Mouse (Mus musculus) stomach, embryonic 15.5 days (tissue): ENCODE measurements at regions not wholly inside any gene's neighbourhood (a gene's known extent, or its start where the extent isn't known, plus 50 kb on each side); places are given as distances from the start of the nearest gene placed in this dataset.

ENCODE experiments used
- ATAC-seq: fragments of 200-750 bp; cut with Nextera tagmentation; 2 replicates; pipeline ENCODE4 v1.8.0; 2017; ENCODE audit warnings: low read depth, moderate number of reproducible peaks, moderate TSS enrichment; ENCODE audit not compliant: insufficient read depth, low FRiP score
- H3K27ac ChIP-seq: fragments of 300-500 bp; sonication (generic); 2 replicates; pipeline ENCODE4 v1.5.1; 2015; ENCODE audit warnings: mild to moderate bottlenecking, inconsistent platforms
- H3K27me3 ChIP-seq: fragments of 300-500 bp; sonication (generic); replicated peaks from 2 replicates; pipeline ENCODE4 v1.6.1; 2015; ENCODE audit warnings: inconsistent platforms
- H3K36me3 ChIP-seq: fragments of 300-500 bp; sonication (generic); 2 replicates; pipeline ENCODE4 v1.6.1; 2015; ENCODE audit warnings: inconsistent platforms
- H3K4me1 ChIP-seq: fragments of 300-500 bp; sonication (generic); 2 replicates; pipeline ENCODE4 v1.6.1; 2015; ENCODE audit warnings: inconsistent platforms
- H3K4me2 ChIP-seq: fragments of 300-500 bp; sonication (generic); 2 replicates; pipeline ENCODE4 v1.6.1; 2015; ENCODE audit warnings: mild to moderate bottlenecking, inconsistent platforms
- H3K4me3 ChIP-seq: fragments of 300-500 bp; sonication (generic); replicated peaks from 2 replicates; pipeline ENCODE4 v1.5.1; 2015; ENCODE audit warnings: inconsistent platforms
- H3K9ac ChIP-seq: fragments of 300-500 bp; sonication (generic); 2 replicates; pipeline ENCODE4 v1.6.1; 2015; ENCODE audit warnings: inconsistent platforms
- H3K9me3 ChIP-seq: fragments of 300-500 bp; sonication (generic); 2 replicates; pipeline ENCODE4 v1.6.1; 2016; ENCODE audit warnings: inconsistent platforms
- WGBS: fragments of 180-500 bp; shearing (Covaris S2); methylation state at CpG from one replicate; pipeline ENCODE4 v1.1.7; 2015; 5-methylcytosine and 5-hydroxymethylcytosine counted together

DNA sequence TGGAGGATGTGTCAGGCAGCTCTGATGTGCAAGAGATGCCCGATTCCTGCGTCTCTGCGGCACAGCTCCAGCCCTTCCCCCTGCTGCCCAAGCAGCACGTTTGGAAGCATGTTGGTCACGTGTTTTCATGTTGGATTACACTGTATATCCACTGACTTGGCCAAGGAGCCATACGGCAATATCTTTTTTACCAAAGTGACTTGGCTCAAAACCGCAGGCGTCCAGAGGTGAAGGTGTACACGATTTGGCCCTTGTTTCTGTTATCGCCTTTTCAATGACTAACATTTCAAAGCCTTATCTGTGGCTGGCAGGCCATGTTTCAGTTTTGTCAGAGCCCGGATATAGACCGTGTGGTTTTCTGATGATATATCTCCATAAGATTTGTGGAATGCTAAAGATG, 173.2 kb downstream of the Tbx18 start:
- no peak overlapping the region for H3K4me2 ChIP-seq
- no peaks in the 10 kb centered on the region for H3K27me3 ChIP-seq
- H3K36me3 ChIP-seq, result no peaks in the 10 kb centered on the region
- WGBS, result 59% methylated on average over 12 of the region's 12 CpGs
- no peak overlapping the region for H3K4me3 ChIP-seq
- H3K9ac ChIP-seq, result no peak overlapping the region
- ATAC-seq, result no peak; the same call in 1 of the 2 replicates
- H3K4me1 ChIP-seq, result no peaks in the 10 kb centered on the region
- no peaks in the 10 kb centered on the region for H3K9me3 ChIP-seq
- no peak overlapping the region for H3K27ac ChIP-seq

DNA sequence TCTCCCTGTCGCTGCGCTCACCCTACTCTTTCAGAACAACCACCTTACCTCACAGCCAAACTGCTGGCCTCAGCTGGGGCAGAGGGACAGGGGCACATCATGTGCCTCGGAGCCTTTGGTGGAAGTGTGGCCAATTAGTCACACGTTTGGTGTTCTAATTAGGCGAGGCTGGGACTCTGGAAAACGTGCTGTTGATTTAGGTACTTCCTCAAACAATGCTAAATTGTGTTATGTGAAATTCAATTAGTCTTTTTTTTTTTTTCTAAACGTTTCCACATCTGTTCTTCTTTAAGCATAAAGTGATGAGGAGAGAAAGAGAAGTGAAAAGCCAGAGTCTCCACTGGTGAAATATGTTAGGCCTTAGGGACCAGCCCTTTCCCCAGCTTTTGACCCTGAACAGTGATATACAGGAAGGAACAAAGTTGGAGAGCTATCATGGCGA, 174.1 kb downstream of the Tbx18 start:
- 18% methylated on average over 8 of the region's 8 CpGs for WGBS
- Histone ChIP-seq H3K4me3 (no peak overlapping the region), H3K27ac (no peak overlapping the region), H3K4me2 (no peak overlapping the region), H3K9ac (no peak overlapping the region), H3K36me3 (no peaks in the 10 kb centered on the region), H3K27me3 (no peaks in the 10 kb centered on the region), H3K4me1 (no peaks in the 10 kb centered on the region), H3K9me3 (no peaks in the 10 kb centered on the region)
- ATAC-seq, result no peak

DNA sequence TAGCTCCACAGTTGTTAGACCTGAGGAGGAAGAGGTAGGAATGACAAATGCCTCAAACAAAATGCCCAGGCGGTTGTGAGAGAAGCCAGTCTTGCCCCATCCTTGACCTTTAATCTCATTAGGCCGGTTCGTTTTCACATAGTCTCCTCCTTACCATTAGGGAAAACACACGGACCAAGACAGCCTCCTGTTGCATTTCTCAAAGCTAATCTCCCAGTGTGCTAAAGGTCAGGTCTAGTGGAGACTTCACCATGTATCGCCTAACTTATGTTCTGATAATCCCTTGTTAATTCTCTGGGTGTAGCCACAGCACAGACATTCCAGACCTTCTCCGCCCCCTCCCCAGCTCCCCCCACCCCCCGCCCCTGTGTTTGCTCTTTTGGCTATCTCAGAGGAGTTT, 174.5 kb downstream of the Tbx18 start:
- H3K36me3 ChIP-seq, result no peaks in the 10 kb centered on the region
- no peak overlapping the region for H3K27ac ChIP-seq
- no peaks in the 10 kb centered on the region for H3K4me1 ChIP-seq
- no peaks in the 10 kb centered on the region for H3K27me3 ChIP-seq
- no peak overlapping the region for H3K4me3 ChIP-seq
- no peaks in the 10 kb centered on the region for H3K9me3 ChIP-seq
- H3K4me2 ChIP-seq, result no peak overlapping the region
- no peak for ATAC-seq
- no peak overlapping the region for H3K9ac ChIP-seq
- WGBS, result 24% methylated on average over 7 of the region's 7 CpGs

DNA sequence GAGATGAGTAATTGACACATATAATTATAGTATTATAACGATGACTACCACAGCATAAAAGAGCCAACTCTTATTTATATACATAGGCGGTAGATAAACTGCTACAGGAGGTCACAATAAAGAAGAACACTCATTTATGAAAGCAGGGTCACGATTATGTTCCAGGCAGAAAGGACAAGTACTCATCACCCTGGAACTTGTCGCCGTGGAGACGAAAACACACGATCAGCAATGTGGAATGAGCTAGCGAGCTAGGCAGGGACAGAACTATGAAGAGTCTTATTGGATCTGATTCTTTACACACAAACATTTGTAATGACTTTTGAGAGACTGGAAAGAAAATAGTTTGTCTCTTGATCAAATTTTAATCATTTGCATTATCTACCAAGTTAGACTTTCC, 197.9 kb downstream of the Tbx18 start:
- H3K9ac ChIP-seq, result no peak overlapping the region
- H3K4me2 ChIP-seq, result no peak overlapping the region
- H3K4me3 ChIP-seq, result no peak overlapping the region
- no peaks in the 10 kb centered on the region for H3K4me1 ChIP-seq
- 78% methylated on average over 8 of the region's 8 CpGs for WGBS
- no peaks in the 10 kb centered on the region for H3K36me3 ChIP-seq
- ATAC-seq, result no peak
- no peaks in the 10 kb centered on the region for H3K27me3 ChIP-seq
- H3K27ac ChIP-seq, result no peak overlapping the region
- H3K9me3 ChIP-seq, result no peaks in the 10 kb centered on the region

DNA sequence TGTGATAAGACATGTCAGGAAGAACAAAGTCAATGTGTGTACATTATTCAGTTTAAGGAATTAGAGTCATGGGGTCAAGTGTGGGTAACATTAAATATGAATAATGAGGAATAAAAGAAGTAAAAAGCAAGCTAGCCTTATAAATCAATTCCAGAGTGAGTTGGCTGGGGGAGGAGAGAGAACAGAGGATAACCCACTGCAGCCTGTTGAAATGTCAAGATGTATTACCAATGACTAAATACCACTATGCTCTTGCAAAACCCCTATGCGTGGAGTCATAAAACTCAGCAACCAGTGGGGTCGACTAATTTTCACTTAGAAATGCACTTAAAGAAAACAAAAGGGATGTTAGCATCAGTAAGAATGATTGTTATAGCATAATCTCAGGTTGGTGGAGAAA, 201.2 kb downstream of the Tbx18 start:
- no peak overlapping the region for H3K4me2 ChIP-seq
- no peaks in the 10 kb centered on the region for H3K4me1 ChIP-seq
- H3K4me3 ChIP-seq, result no peak overlapping the region
- ATAC-seq, result no peak
- H3K9ac ChIP-seq, result no peak overlapping the region
- H3K9me3 ChIP-seq, result no peaks in the 10 kb centered on the region
- 49% methylated on average over 2 of the region's 2 CpGs for whole genome bisulfite sequencing
- H3K27me3 ChIP-seq, result no peaks in the 10 kb centered on the region
- H3K36me3 ChIP-seq, result no peaks in the 10 kb centered on the region
- H3K27ac ChIP-seq, result no peak overlapping the region

DNA sequence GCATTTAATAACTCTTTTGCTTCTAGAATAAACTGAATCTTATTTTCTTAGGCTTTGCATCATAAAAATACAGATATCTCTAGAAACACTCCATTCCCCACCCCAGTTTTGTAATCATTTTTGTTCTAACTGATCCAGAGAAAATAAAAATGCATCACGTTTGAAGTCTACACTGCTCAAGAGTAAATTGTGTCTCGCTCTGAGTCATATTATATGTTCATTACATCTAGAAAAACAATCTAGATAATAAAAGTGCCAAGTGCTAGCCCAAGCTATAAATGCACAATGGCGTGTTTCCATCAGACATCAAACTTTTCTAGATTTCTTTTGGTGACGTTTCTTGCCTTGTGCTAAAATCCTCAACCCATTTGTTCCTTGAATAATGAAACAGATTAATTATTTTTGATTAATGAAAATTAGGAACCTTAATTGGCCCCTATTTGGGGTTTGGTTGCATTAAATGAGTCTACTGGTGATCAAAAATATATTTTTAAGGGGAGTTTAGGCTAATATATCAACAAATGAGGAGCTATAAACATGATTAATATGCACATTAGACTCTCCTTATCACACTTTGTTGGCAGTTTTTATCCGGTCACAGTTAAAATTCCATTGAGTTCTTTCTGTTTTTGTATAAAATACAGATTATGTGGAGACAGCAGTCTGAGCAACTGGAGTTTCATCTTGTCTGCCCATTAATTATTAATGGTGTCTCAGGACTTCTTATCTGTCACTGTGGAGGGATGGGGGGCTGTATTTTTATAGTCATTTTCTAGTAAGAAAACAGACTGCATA, 206.0 kb downstream of the Tbx18 start:
- Histone ChIP-seq H3K9ac (no peak overlapping the region), H3K36me3 (no peaks in the 10 kb centered on the region), H3K9me3 (no peaks in the 10 kb centered on the region), H3K4me3 (no peak overlapping the region), H3K4me1 (no peaks in the 10 kb centered on the region), H3K27ac (no peak overlapping the region), H3K4me2 (no peak overlapping the region), H3K27me3 (no peaks in the 10 kb centered on the region)
- 64% methylated on average over 5 of the region's 5 CpGs for whole genome bisulfite sequencing
- no peak for ATAC-seq

DNA sequence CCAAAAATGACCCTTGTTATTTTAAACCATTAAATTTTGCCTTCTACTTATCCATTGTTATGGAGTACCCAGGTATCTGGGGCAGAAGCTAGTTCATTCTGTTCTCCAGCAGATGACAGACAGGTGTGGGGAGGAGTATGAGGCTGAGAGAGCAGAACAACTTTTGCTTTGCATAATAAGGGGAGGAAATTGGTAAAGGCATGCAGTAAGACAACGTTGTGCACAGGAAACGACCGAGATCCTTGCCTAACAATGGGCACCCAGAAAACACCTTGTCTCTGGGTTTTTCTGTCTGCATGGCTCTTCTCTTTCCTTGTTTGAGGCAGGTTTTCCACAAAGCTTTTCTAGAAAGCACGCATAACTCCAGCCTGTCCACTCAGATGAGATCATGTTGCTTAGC, 220.4 kb downstream of the Tbx18 start:
- no peaks in the 10 kb centered on the region for H3K9me3 ChIP-seq
- H3K9ac ChIP-seq, result no peak overlapping the region
- H3K4me2 ChIP-seq, result no peak overlapping the region
- no peak overlapping the region for H3K4me3 ChIP-seq
- no peaks in the 10 kb centered on the region for H3K4me1 ChIP-seq
- ATAC-seq, result no peak
- H3K36me3 ChIP-seq, result no peaks in the 10 kb centered on the region
- H3K27me3 ChIP-seq, result no peaks in the 10 kb centered on the region
- no peak overlapping the region for H3K27ac ChIP-seq
- WGBS, result 66% methylated on average over 4 of the region's 4 CpGs

DNA sequence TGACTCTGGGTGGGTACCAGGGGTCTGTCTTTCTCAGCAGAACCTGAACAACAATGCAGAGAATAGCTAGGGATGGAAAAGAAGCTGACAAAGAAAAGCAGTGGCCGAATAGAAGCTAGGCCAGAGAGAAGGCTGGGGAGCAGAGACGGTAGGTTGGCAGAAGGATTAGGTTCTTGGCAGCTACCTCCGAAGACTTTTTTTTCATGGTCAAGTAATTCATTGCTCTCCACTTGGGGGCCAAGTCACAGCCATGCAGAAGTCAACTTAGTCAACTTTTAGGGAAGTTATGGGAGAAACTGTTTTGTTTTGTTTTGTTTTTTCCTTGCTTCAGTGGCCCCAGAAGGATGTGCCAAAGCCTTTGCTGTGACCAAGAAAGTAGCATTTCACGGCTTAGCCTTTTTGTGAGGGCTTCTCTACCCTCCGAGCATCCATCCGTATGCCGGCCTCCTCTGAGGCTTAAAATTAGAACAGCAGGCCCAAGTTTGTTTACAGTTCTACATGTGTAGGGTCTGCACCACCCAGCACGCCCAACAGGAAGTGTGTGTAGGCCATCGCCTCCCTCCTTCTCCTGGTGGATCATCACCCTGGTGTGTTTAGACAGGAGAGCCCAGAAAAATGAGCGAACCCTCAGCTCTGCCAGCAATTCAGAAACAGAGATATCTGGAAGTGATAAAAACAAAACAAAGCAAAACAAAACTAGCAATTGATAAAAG, 226.2 kb downstream of the Tbx18 start:
- Histone ChIP-seq H3K4me1 (no peaks in the 10 kb centered on the region), H3K27ac (no peak overlapping the region), H3K36me3 (no peaks in the 10 kb centered on the region), H3K27me3 (no peaks in the 10 kb centered on the region), H3K9ac (no peak overlapping the region), H3K4me2 (no peak overlapping the region), H3K4me3 (no peak overlapping the region), H3K9me3 (no peaks in the 10 kb centered on the region)
- 43% methylated on average over 10 of the region's 10 CpGs for WGBS
- ATAC-seq, result no peak

DNA sequence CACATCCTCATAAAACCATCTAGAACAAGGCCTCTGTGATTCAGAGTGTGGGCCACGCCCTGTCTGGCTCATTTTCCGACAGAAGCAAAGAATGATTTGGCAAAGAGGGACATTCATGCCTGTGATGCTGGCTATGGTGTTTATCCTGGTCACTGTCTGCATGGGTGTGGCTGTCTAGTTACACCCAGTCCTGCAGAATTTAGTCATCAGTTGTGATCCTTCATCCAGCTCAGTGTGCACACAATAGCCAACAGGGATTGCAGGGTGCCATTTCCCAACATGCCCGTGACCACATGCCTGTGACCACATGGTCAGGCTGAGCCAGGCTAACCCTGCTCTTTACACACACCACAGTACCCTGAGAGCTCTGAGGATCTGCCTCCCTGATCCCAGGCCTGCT, 208.8 kb upstream of the Cep162 start:
- Histone ChIP-seq H3K4me1 (no peaks in the 10 kb centered on the region), H3K9ac (no peak overlapping the region), H3K27ac (no peak overlapping the region), H3K27me3 (no peaks in the 10 kb centered on the region), H3K9me3 (no peaks in the 10 kb centered on the region), H3K36me3 (no peaks in the 10 kb centered on the region), H3K4me3 (no peak overlapping the region), H3K4me2 (no peak overlapping the region)
- no peak for ATAC-seq
- WGBS, result 76% methylated on average over 3 of the region's 3 CpGs

DNA sequence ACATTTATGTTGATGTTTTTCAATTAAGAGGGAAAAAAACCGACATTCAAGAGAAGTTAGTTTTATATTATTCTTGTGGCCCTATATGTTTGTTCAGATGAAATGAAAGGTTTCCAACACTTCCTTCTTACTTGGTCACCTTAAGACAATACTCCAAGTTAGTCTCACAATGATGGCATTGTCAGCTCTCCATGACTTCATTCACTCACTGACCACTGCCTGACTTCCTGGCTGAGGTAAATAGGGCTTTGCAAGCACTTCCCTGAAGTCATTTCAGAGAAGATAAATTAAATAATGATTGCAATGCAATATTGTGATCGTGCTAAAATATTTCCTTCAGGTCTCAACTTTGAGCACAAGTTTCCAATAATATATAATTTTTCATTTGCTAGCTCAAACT, 197.9 kb upstream of the Cep162 start:
- Histone ChIP-seq H3K4me2 (no peak overlapping the region), H3K4me3 (no peak overlapping the region), H3K4me1 (no peaks in the 10 kb centered on the region), H3K9me3 (no peaks in the 10 kb centered on the region), H3K36me3 (no peaks in the 10 kb centered on the region), H3K27me3 (no peaks in the 10 kb centered on the region), H3K27ac (no peak overlapping the region), H3K9ac (no peak overlapping the region)
- 73% methylated on average over 2 of the region's 2 CpGs for WGBS
- no peak for ATAC-seq

DNA sequence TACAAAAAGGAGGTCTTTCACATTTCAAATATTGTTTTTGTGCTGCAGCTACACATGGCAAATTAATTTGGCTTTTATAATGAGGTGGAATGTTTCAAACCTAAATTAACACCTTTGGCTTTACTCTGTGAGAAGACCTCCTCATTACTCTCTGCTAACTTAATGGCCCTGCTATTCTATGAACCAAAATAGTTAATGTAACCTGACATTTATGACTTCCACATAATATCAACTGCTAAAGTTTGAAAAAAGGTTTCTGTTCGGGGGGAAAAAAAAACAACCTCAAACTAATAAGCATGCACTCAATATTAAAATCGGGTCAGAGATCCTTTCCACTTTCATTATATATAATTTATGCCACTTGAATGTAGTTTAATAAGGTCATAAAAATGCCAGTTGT, 197.2 kb upstream of the Cep162 start:
- 69% methylated on average over 2 of the region's 2 CpGs for WGBS
- no peaks in the 10 kb centered on the region for H3K36me3 ChIP-seq
- no peak overlapping the region for H3K27ac ChIP-seq
- H3K27me3 ChIP-seq, result no peaks in the 10 kb centered on the region
- no peak for ATAC-seq
- H3K9me3 ChIP-seq, result no peaks in the 10 kb centered on the region
- no peak overlapping the region for H3K9ac ChIP-seq
- no peak overlapping the region for H3K4me2 ChIP-seq
- H3K4me1 ChIP-seq, result no peaks in the 10 kb centered on the region
- no peak overlapping the region for H3K4me3 ChIP-seq

DNA sequence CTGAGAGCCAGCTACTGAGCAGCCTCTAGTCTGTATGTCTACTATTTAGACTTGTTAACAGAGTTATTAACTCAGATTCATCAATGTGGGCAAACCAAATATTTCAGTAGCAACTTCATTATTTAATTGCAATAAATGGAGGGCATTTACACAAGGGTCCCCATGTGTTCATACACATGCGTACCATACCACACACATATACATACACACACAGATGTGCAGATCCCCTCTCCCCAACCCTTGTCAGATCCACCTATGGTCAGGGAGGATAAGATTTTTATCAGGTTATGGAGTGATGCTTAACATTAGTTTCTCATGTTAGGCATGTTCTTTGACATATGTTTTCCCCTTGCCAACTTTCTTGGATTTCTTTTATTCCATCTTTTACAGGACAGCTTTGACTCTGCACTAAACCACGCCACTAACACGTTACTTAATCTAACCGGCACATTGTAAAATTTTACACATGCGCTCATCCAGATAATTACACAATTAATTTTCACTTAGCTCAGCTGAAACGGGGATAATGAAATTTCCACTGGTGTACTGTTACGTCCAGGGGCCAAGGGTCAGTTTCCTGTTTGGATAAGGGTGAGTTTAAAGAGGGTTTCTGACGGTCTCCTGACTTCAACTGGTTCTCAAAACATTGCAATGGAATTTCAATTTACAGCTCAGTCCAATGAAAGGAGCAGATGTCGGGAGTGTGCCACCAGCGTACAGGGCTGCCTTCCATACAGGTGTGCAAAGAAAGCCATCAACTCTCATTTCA, 188.3 kb upstream of the Cep162 start:
- H3K27me3 ChIP-seq, result no peaks in the 10 kb centered on the region
- no peaks in the 10 kb centered on the region for H3K4me1 ChIP-seq
- no peak overlapping the region for H3K9ac ChIP-seq
- ATAC-seq, result no peak
- H3K36me3 ChIP-seq, result no peaks in the 10 kb centered on the region
- WGBS, result 35% methylated on average over 10 of the region's 10 CpGs
- H3K27ac ChIP-seq, result no peak overlapping the region
- H3K4me3 ChIP-seq, result no peak overlapping the region
- H3K4me2 ChIP-seq, result no peak overlapping the region
- H3K9me3 ChIP-seq, result no peaks in the 10 kb centered on the region
